ENCODE assay signal across 18 mouse cellular contexts in the genomic region with DNA sequence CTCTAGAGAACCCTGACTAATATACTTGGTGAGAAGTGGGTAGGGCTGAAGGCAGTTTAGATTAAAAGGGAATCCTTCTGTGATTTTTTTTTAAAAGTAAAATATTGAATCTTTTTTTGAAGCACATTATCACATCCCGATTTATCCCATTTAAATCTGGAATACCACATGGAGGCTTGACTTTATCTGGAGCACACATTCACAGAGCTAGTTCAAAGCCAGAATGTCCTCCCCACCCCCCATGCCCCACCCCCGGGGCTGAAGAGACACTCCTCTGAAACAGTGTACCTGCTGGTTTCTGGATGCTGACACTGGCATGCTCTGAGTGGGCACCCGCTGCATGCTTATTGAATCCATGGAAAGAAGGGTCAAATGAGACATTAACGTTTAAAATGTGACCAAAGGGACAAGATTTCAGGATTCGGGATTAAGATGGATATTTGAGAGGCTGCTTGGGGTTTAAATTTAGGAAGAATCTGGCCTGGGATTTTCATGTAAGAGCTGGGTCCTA.
DNase-seq lines count a peak whose midpoint lies in the region; ATAC-seq and TF ChIP-seq lines count a peak whose summit lies in the region.
"Had no signal": no experiment of that assay in that cellular context is flagged by ENCODE, and none has a peak within 500 bp of the region (broad histone marks: within the 10 kb centered on the region; RNA-seq: fewer than 3 reads in every experiment).

No protein-coding gene starts in this region.

- H3K4me1 ChIP-seq in kidney, embryonic 15.5 days = peaks cover 42% of the 10 kb centered on the region
- H3K4me1 ChIP-seq in neural tube, embryonic 13.5 days (replicated peaks) = peaks cover 53% of the 10 kb centered on the region
- H3K4me1 ChIP-seq in limb, embryonic 15.5 days = peaks cover 45% of the 10 kb centered on the region
- peaks cover 5% of the 10 kb centered on the region for H3K4me1 ChIP-seq in forebrain, postnatal 0 days (ENCODE audit: insufficient read depth)

- H3K4me2 ChIP-seq in kidney, embryonic 15.5 days = peak overlapping the region; percentile 35; the same call in 1 of the 2 replicates
- no peak overlapping the region for H3K4me2 ChIP-seq in neural tube, embryonic 13.5 days
- H3K4me2 ChIP-seq in limb, embryonic 15.5 days = 0 out of 2 replicates have a peak overlapping the region, but pooled peaks have one; percentile 26
- no peak overlapping the region for H3K4me2 ChIP-seq in forebrain, postnatal 0 days (ENCODE audit: low read depth)
- H3K4me2 ChIP-seq: heart, embryonic 13.5 days had no signal

- peak; percentile 33 to 58 for DNase-seq in cerebellum, postnatal 14 days
- DNase-seq in cerebellum, adult 8-10 months = no peak
- DNase-seq in kidney, postnatal 25 days = no peak
- no peak for DNase-seq in neural tube, embryonic 10.5 days (ENCODE audit: extremely low spot score, low spot score)
- no peak for DNase-seq in forebrain, postnatal 0 days
- DNase-seq: adrenal gland, adult 2 months; heart, postnatal 4 days; liver; lung, adult 2 months; midbrain, embryonic 14.5 days; thymus, adult 2 months had no signal

- TF ChIP-seq CTCF in forebrain, postnatal 0 days (IDR thresholded peaks at IDR 0.05; ENCODE audit: low read depth) = no peak

- ATAC-seq in kidney, embryonic 15.5 days (replicated peaks; ENCODE audit: low FRiP score) = no peak
- ATAC-seq in neural tube, embryonic 13.5 days (ENCODE audit: low read depth) = no peak
- no peak for ATAC-seq in limb, embryonic 15.5 days (ENCODE audit: insufficient number of reproducible peaks, low FRiP score, low TSS enrichment, low read depth)
- ATAC-seq in forebrain, postnatal 0 days = no peak
- ATAC-seq: intestine, postnatal 0 days had no signal

- 58% methylated on average over 5 of the region's 5 CpGs for WGBS in kidney, embryonic 15.5 days
- 71% methylated on average over 5 of the region's 5 CpGs for WGBS in neural tube, embryonic 13.5 days
- 46% methylated on average over 5 of the region's 5 CpGs for WGBS in limb, embryonic 15.5 days
- 58% methylated on average over 5 of the region's 5 CpGs for WGBS in forebrain, postnatal 0 days

- H3K9ac ChIP-seq in kidney, embryonic 15.5 days = no peak overlapping the region
- H3K9ac ChIP-seq in neural tube, embryonic 13.5 days = peak overlapping the region; percentile 41; the same call in 1 of the 2 replicates
- H3K9ac ChIP-seq in limb, embryonic 15.5 days = no peak overlapping the region
- H3K9ac ChIP-seq in forebrain, postnatal 0 days = no peak overlapping the region
- H3K9ac ChIP-seq: heart, embryonic 13.5 days had no signal

- H3K27me3 ChIP-seq in kidney, embryonic 15.5 days = no peaks in the 10 kb centered on the region
- no peaks in the 10 kb centered on the region for H3K27me3 ChIP-seq in neural tube, embryonic 13.5 days
- H3K27me3 ChIP-seq in limb, embryonic 15.5 days = no peaks in the 10 kb centered on the region
- no peaks in the 10 kb centered on the region for H3K27me3 ChIP-seq in forebrain, postnatal 0 days (ENCODE audit: insufficient read depth, low read length)
- H3K27me3 ChIP-seq: CH12.LX; heart, embryonic 13.5 days had no signal

- peak overlapping the region; percentile 78 for H3K27ac ChIP-seq in kidney, embryonic 15.5 days
- H3K27ac ChIP-seq in neural tube, embryonic 13.5 days (replicated peaks) = no peak overlapping the region
- H3K27ac ChIP-seq in limb, embryonic 15.5 days = peak overlapping the region; percentile 71
- H3K27ac ChIP-seq in forebrain, postnatal 0 days (ENCODE audit: low read depth, low read length) = no peak overlapping the region
- H3K27ac ChIP-seq: heart, embryonic 13.5 days; layer of hippocampus, adult 2 months had no signal

- H3K4me3 ChIP-seq in kidney, embryonic 15.5 days (replicated peaks) = no peak overlapping the region
- no peak overlapping the region for H3K4me3 ChIP-seq in neural tube, embryonic 13.5 days
- H3K4me3 ChIP-seq in limb, embryonic 15.5 days = no peak overlapping the region
- H3K4me3 ChIP-seq in forebrain, postnatal 0 days (ENCODE audit: low read depth, low read length) = no peak overlapping the region
- H3K4me3 ChIP-seq: heart, embryonic 13.5 days; layer of hippocampus, adult 2 months had no signal

- H3K9me3 ChIP-seq in kidney, embryonic 15.5 days (replicated peaks) = no peaks in the 10 kb centered on the region
- H3K9me3 ChIP-seq in neural tube, embryonic 13.5 days = no peaks in the 10 kb centered on the region
- H3K9me3 ChIP-seq in limb, embryonic 15.5 days = no peaks in the 10 kb centered on the region
- no peaks in the 10 kb centered on the region for H3K9me3 ChIP-seq in forebrain, postnatal 0 days (ENCODE audit: low read length)
- H3K9me3 ChIP-seq: heart, embryonic 13.5 days had no signal

- no peaks in the 10 kb centered on the region for H3K36me3 ChIP-seq in kidney, embryonic 15.5 days
- H3K36me3 ChIP-seq in neural tube, embryonic 13.5 days = no peaks in the 10 kb centered on the region
- H3K36me3 ChIP-seq in limb, embryonic 15.5 days = no peaks in the 10 kb centered on the region
- no peaks in the 10 kb centered on the region for H3K36me3 ChIP-seq in forebrain, postnatal 0 days (ENCODE audit: insufficient read depth)
- H3K36me3 ChIP-seq: heart, embryonic 13.5 days had no signal

Comparison
In these comparisons a context has a peak if more than half of its experiments do, and no peak if none do; other contexts are left out.
1. DNase-seq: peak in cerebellum, postnatal 14 days (2 of 2); none in cerebellum, adult 8-10 months (single experiment), kidney, postnatal 25 days (0 of 2), neural tube, embryonic 10.5 days (single experiment) and forebrain, postnatal 0 days (single experiment).
2. H3K27ac ChIP-seq: peak in kidney, embryonic 15.5 days (single experiment) and limb, embryonic 15.5 days (single experiment); none in neural tube, embryonic 13.5 days (single experiment) and forebrain, postnatal 0 days (single experiment).
3. H3K4me2 ChIP-seq: peak in kidney, embryonic 15.5 days (single experiment) and limb, embryonic 15.5 days (single experiment); none in neural tube, embryonic 13.5 days (single experiment) and forebrain, postnatal 0 days (single experiment).